Mouse (Mus musculus): ENCODE measurements around the gene Cdh26. TPM values are rescaled to one million over a fixed set of nuclear protein-coding genes. Genes with fewer than 3 reads are reported as not detected.

Gene Cdh26
- polyA plus RNA-seq (2015; fragmentation: Nextera tagmentation; extraction: Ambion mirVana), result not detected in 2 replicates

DNA sequence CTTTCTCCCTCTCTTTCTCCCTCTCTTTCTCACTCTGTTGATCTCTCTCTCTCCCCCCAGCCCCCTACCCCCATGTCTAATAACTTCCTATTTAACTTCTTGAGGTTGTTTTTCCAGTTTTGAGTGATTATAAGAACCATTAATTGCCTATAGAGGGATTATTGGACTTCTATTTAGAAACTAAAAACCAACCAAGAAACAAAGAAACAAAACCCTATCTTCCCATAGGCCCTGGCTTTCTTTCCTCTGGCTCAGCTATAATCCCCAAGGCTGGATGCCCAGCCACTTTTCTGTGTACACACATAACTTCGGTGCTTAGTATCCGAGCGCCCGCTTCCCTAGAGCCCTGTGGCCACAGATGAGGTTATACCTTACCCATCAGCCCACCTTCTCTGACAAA lies at the start of gene Cdh26:
Gene Cdh26 (plus strand): TSS at position 301 of the 400 bp plus-strand sequence.
- no peaks in the 10 kb centered on the region for H3K27me3 ChIP-seq
- H3K4me3 ChIP-seq, result no peak within 1 kb of the TSS
- no peaks in the 10 kb centered on the region for H3K9me3 ChIP-seq
- H3K4me2 ChIP-seq, result no peak within 1 kb of the TSS
- 97% methylated on average over 4 of the region's 4 CpGs for WGBS
- no peaks in the 10 kb centered on the region for H3K36me3 ChIP-seq
- peaks cover 15% of the 10 kb centered on the region for H3K4me1 ChIP-seq (replicated peaks)
- H3K9ac ChIP-seq, result no peak within 1 kb of the TSS
- ATAC-seq (ENCODE audit: low read depth), result no peak
- no peak within 1 kb of the TSS for H3K27ac ChIP-seq (replicated peaks)

GRCm38 (mm10) chr2:178407053-178407815 lies 23.1 kb upstream of the Cdh26 start, which contains the start of gene Sycp2:
Gene Sycp2 (minus strand): TSS chr2:178407685.
- WGBS, result 86% methylated on average over 52 of the region's 52 CpGs
- H3K4me3 ChIP-seq, result no peak within 1 kb of the TSS
- no peaks in the 10 kb centered on the region for H3K36me3 ChIP-seq
- H3K27me3 ChIP-seq, result peaks cover 7% of the 10 kb centered on the region; the same call in 1 of the 2 replicates
- no peak for ATAC-seq (ENCODE audit: low read depth)
- H3K4me2 ChIP-seq, result no peak within 1 kb of the TSS
- H3K9me3 ChIP-seq, result no peaks in the 10 kb centered on the region
- H3K4me1 ChIP-seq (replicated peaks), result no peaks in the 10 kb centered on the region
- H3K9ac ChIP-seq, result no peak within 1 kb of the TSS
- no peak within 1 kb of the TSS for H3K27ac ChIP-seq (replicated peaks)

GRCm38 (mm10) chr2:178409024-178409423 lies 21.3 kb upstream of the Cdh26 start:
- H3K4me2 ChIP-seq, result no peak overlapping the region
- H3K4me1 ChIP-seq (replicated peaks), result peaks cover 16% of the 10 kb centered on the region
- WGBS, result 76% methylated on average over 1 of the region's 1 CpGs
- H3K27me3 ChIP-seq, result peaks cover 24% of the 10 kb centered on the region
- H3K9me3 ChIP-seq, result no peaks in the 10 kb centered on the region
- no peak overlapping the region for H3K27ac ChIP-seq (replicated peaks)
- no peak overlapping the region for H3K9ac ChIP-seq
- H3K36me3 ChIP-seq, result no peaks in the 10 kb centered on the region
- no peak for ATAC-seq (ENCODE audit: low read depth)
- no peak overlapping the region for H3K4me3 ChIP-seq

DNA sequence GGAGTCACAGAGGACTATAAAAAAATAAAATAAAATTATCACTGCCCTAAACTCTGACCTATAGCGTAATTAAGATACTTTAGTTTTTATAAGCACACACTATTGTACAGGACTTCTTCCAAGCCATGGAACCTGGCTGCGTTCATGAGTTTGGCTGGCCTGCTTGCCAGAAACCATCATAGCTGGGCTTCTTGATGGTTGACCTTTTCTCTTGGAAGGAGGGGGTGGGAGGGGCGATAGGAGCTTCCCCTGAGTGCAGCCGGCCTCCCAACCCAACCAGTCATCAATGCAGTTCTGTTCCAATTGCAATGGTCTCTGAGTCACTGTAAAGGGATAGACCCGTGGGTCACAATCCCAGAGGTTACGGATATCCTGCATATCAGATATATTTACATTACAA lies 20.0 kb upstream of the Cdh26 start:
- WGBS, result 81% methylated on average over 6 of the region's 6 CpGs
- peaks cover 24% of the 10 kb centered on the region for H3K27me3 ChIP-seq
- H3K9me3 ChIP-seq, result no peaks in the 10 kb centered on the region
- no peak overlapping the region for H3K4me2 ChIP-seq
- no peak overlapping the region for H3K27ac ChIP-seq (replicated peaks)
- no peak overlapping the region for H3K9ac ChIP-seq
- no peaks in the 10 kb centered on the region for H3K36me3 ChIP-seq
- peaks cover 24% of the 10 kb centered on the region for H3K4me1 ChIP-seq (replicated peaks)
- ATAC-seq (ENCODE audit: low read depth), result no peak
- H3K4me3 ChIP-seq, result no peak overlapping the region

DNA sequence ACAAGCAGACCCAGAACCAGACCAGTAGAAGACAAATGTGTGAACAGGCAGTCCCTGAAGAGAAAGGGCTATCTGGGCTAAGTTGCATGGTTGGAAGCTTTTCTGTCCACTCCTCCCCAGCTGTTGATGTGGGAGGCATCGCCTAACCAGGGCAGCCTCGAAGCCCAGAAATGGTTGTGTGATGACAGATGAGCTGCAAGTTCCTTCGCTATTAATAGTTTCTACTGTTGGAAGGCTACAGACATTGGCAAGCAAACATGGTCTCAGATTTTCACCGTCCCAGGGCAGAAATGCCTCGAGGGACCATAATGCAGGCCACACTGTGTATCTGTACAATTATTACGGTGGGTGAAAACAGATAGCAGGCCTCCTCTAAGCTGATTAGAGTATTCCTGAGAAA lies 17.7 kb upstream of the Cdh26 start:
- Histone ChIP-seq H3K4me2 (peak overlapping the region; percentile 98), H3K9me3 (no peaks in the 10 kb centered on the region), H3K4me1 (replicated peaks) (peaks cover 33% of the 10 kb centered on the region), H3K27ac (replicated peaks) (no peak overlapping the region), H3K36me3 (no peaks in the 10 kb centered on the region), H3K4me3 (no peak overlapping the region), H3K9ac (no peak overlapping the region), H3K27me3 (peaks cover 24% of the 10 kb centered on the region)
- WGBS, result 60% methylated on average over 6 of the region's 6 CpGs
- no peak for ATAC-seq (ENCODE audit: low read depth)

- peak overlapping the region; percentile 49 for H3K4me3 ChIP-seq
- peaks cover 24% of the 10 kb centered on the region for H3K27me3 ChIP-seq
- H3K27ac ChIP-seq (replicated peaks), result no peak overlapping the region
- 69% methylated on average over 13 of the region's 13 CpGs for WGBS
- H3K9ac ChIP-seq, result peak overlapping the region; percentile 67
- H3K9me3 ChIP-seq, result no peaks in the 10 kb centered on the region
- H3K36me3 ChIP-seq, result peaks cover 3% of the 10 kb centered on the region; the same call in 1 of the 2 replicates
- H3K4me2 ChIP-seq, result peak overlapping the region; percentile 98
- peaks cover 33% of the 10 kb centered on the region for H3K4me1 ChIP-seq (replicated peaks)
- ATAC-seq (ENCODE audit: low read depth), result no peak
Observed at GRCm38 (mm10) chr2:178413081-178413480, 17.2 kb upstream of the Cdh26 start.

- WGBS, result 16% methylated on average over 75 of the region's 75 CpGs
- H3K36me3 ChIP-seq, result peaks cover 6% of the 10 kb centered on the region; the same call in 1 of the 2 replicates
- ATAC-seq (ENCODE audit: low read depth), result peak; percentile 17; the same call in 1 of the 2 replicates
- peak overlapping the region; percentile 98 for H3K4me2 ChIP-seq
- peaks cover 33% of the 10 kb centered on the region for H3K4me1 ChIP-seq (replicated peaks)
- peak overlapping the region; percentile 49 for H3K4me3 ChIP-seq
- peak overlapping the region; percentile 85 for H3K27ac ChIP-seq (replicated peaks)
- H3K9ac ChIP-seq, result peak overlapping the region; percentile 67
- peaks cover 24% of the 10 kb centered on the region for H3K27me3 ChIP-seq
- no peaks in the 10 kb centered on the region for H3K9me3 ChIP-seq
Observed at GRCm38 (mm10) chr2:178413481-178414260, 16.7 kb upstream of the Cdh26 start.

- peaks cover 24% of the 10 kb centered on the region for H3K27me3 ChIP-seq
Observed at GRCm38 (mm10) chr2:178414261-178415149, 15.8 kb upstream of the Cdh26 start, which contains the start of the genes Ppp1r3d and Fam217b. Gene Ppp1r3d (minus strand): TSS chr2:178414472. Gene Fam217b (plus strand): TSS chr2:178414524.

GRCm38 (mm10) chr2:178415150-178415448 lies 15.2 kb upstream of the Cdh26 start:
- Histone ChIP-seq H3K36me3 (peaks cover 7% of the 10 kb centered on the region), H3K9ac (peak overlapping the region; percentile 67), H3K4me2 (peak overlapping the region; percentile 98), H3K9me3 (no peaks in the 10 kb centered on the region), H3K4me1 (replicated peaks) (peaks cover 33% of the 10 kb centered on the region), H3K27me3 (peaks cover 24% of the 10 kb centered on the region), H3K27ac (replicated peaks) (peak overlapping the region; percentile 85), H3K4me3 (peak overlapping the region; percentile 49)
- 19% methylated on average over 3 of the region's 3 CpGs for WGBS
- ATAC-seq (ENCODE audit: low read depth), result no peak

More at GRCm38 (mm10) chr2:178414261-178415149, 15.8 kb upstream of the Cdh26 start, which contains the start of the genes Ppp1r3d and Fam217b:
- H3K9ac ChIP-seq, result peak within 1 kb of the TSS; percentile 67
- WGBS, result under 1% methylated on average over 69 of the region's 74 CpGs
- H3K36me3 ChIP-seq, result peaks cover 6% of the 10 kb centered on the region; the same call in 1 of the 2 replicates
- peak within 1 kb of the TSS; percentile 98 for H3K4me2 ChIP-seq
- peaks cover 33% of the 10 kb centered on the region for H3K4me1 ChIP-seq (replicated peaks)
- ATAC-seq (ENCODE audit: low read depth), result peak; percentile 93
- no peaks in the 10 kb centered on the region for H3K9me3 ChIP-seq
- peak within 1 kb of the TSS; percentile 85 for H3K27ac ChIP-seq (replicated peaks)
- peak within 1 kb of the TSS; percentile 49 for H3K4me3 ChIP-seq

GRCm38 (mm10) chr2:178416427-178416826 lies 13.9 kb upstream of the Cdh26 start:
- Histone ChIP-seq H3K9me3 (no peaks in the 10 kb centered on the region), H3K4me3 (no peak overlapping the region), H3K4me2 (no peak overlapping the region), H3K27me3 (peaks cover 23% of the 10 kb centered on the region), H3K27ac (replicated peaks) (no peak overlapping the region), H3K9ac (no peak overlapping the region), H3K4me1 (replicated peaks) (peaks cover 36% of the 10 kb centered on the region), H3K36me3 (peaks cover 17% of the 10 kb centered on the region)
- 74% methylated on average over 13 of the region's 13 CpGs for WGBS
- no peak for ATAC-seq (ENCODE audit: low read depth)

DNA sequence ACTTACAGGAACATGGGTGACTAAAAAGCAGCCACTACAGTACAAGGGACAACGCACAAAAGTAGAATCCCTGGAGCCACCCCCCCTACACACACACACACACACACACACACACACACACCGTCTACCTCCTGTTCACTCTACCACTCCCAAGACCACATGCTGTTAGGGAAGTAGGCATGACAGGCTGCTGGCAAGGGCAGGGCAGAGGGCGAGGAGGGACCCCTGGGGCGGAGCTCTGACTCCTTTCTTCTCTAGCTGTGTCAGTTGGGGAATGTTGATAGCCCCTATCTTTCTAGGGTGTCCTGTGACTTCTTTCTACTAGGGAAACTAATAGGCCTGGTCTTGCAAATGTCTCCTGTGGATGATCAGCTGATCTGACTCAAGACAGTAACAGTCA lies 13.4 kb upstream of the Cdh26 start:
- H3K36me3 ChIP-seq, result peaks cover 17% of the 10 kb centered on the region
- ATAC-seq (ENCODE audit: low read depth), result no peak
- 59% methylated on average over 4 of the region's 4 CpGs for WGBS
- no peak overlapping the region for H3K4me3 ChIP-seq
- no peak overlapping the region for H3K27ac ChIP-seq (replicated peaks)
- H3K4me2 ChIP-seq, result no peak overlapping the region
- H3K9ac ChIP-seq, result no peak overlapping the region
- peaks cover 18% of the 10 kb centered on the region for H3K27me3 ChIP-seq
- no peaks in the 10 kb centered on the region for H3K9me3 ChIP-seq
- peaks cover 41% of the 10 kb centered on the region for H3K4me1 ChIP-seq (replicated peaks)

All from neural tube, embryonic 13.5 days (tissue).